Mouse (Mus musculus): ENCODE measurements at regions not wholly inside any gene's neighbourhood (a gene's known extent, or its start where the extent isn't known, plus 50 kb on each side); places are given as distances from the start of the nearest gene placed in this dataset.

- WGBS = 77% methylated on average over 7 of the region's 7 CpGs
- H3K9ac ChIP-seq (ENCODE audit: low read depth, low read length) = no peak overlapping the region
- no peak overlapping the region for H3K4me3 ChIP-seq (replicated peaks; ENCODE audit: low read depth, low read length)
- no peaks in the 10 kb centered on the region for H3K27me3 ChIP-seq (ENCODE audit: insufficient read depth, low read length)
- no peak for DNase-seq (ENCODE audit: low spot score)
- no peak for ATAC-seq (replicated peaks; ENCODE audit: low FRiP score, low read depth)
- no peaks in the 10 kb centered on the region for H3K36me3 ChIP-seq (ENCODE audit: insufficient read depth, low read length)
- H3K4me1 ChIP-seq (replicated peaks; ENCODE audit: insufficient read depth, low read length) = no peaks in the 10 kb centered on the region
- H3K27ac ChIP-seq = no peak overlapping the region
- no peak overlapping the region for H3K4me2 ChIP-seq (ENCODE audit: low read length)
- H3K9me3 ChIP-seq (replicated peaks; ENCODE audit: low read length) = no peaks in the 10 kb centered on the region
- no peak for TF ChIP-seq CTCF (IDR thresholded peaks at IDR 0.05; ENCODE audit: low read depth)
Measured at GRCm38 (mm10) chr13:110493002-110493552, 98.2 kb downstream of the Plk2 start.

- H3K4me1 ChIP-seq (replicated peaks; ENCODE audit: insufficient read depth, low read length) = no peaks in the 10 kb centered on the region
- WGBS = 78% methylated on average over 3 of the region's 3 CpGs
- no peaks in the 10 kb centered on the region for H3K9me3 ChIP-seq (replicated peaks; ENCODE audit: low read length)
- H3K27me3 ChIP-seq (ENCODE audit: insufficient read depth, low read length) = no peaks in the 10 kb centered on the region
- H3K36me3 ChIP-seq (ENCODE audit: insufficient read depth, low read length) = no peaks in the 10 kb centered on the region
- no peak overlapping the region for H3K9ac ChIP-seq (ENCODE audit: low read depth, low read length)
- DNase-seq (ENCODE audit: low spot score) = no peak
- H3K27ac ChIP-seq = no peak overlapping the region
- no peak for TF ChIP-seq CTCF (IDR thresholded peaks at IDR 0.05; ENCODE audit: low read depth)
- ATAC-seq (replicated peaks; ENCODE audit: low FRiP score, low read depth) = no peak
- H3K4me3 ChIP-seq (replicated peaks; ENCODE audit: low read depth, low read length) = no peak overlapping the region
- H3K4me2 ChIP-seq (ENCODE audit: low read length) = no peak overlapping the region
Measured at GRCm38 (mm10) chr13:110497461-110497860, 102.6 kb downstream of the Plk2 start.

GRCm38 (mm10) chr13:110507814-110508362, 113.0 kb downstream of the Plk2 start:
- no peak overlapping the region for H3K4me3 ChIP-seq (replicated peaks; ENCODE audit: low read depth, low read length)
- H3K9me3 ChIP-seq (replicated peaks; ENCODE audit: low read length) = no peaks in the 10 kb centered on the region
- no peak for TF ChIP-seq CTCF (IDR thresholded peaks at IDR 0.05; ENCODE audit: low read depth)
- no peak for ATAC-seq (replicated peaks; ENCODE audit: low FRiP score, low read depth)
- no peak overlapping the region for H3K4me2 ChIP-seq (ENCODE audit: low read length)
- H3K4me1 ChIP-seq (replicated peaks; ENCODE audit: insufficient read depth, low read length) = no peaks in the 10 kb centered on the region
- DNase-seq (ENCODE audit: low spot score) = no peak
- WGBS = 71% methylated on average over 1 of the region's 1 CpGs
- no peak overlapping the region for H3K9ac ChIP-seq (ENCODE audit: low read depth, low read length)
- no peaks in the 10 kb centered on the region for H3K27me3 ChIP-seq (ENCODE audit: insufficient read depth, low read length)
- H3K27ac ChIP-seq = no peak overlapping the region
- no peaks in the 10 kb centered on the region for H3K36me3 ChIP-seq (ENCODE audit: insufficient read depth, low read length)

GRCm38 (mm10) chr13:110517986-110518385, 123.1 kb downstream of the Plk2 start:
- H3K9me3 ChIP-seq (replicated peaks; ENCODE audit: low read length) = no peaks in the 10 kb centered on the region
- no peak overlapping the region for H3K27ac ChIP-seq
- DNase-seq (ENCODE audit: low spot score) = no peak
- H3K4me2 ChIP-seq (ENCODE audit: low read length) = no peak overlapping the region
- no peaks in the 10 kb centered on the region for H3K36me3 ChIP-seq (ENCODE audit: insufficient read depth, low read length)
- TF ChIP-seq CTCF (IDR thresholded peaks at IDR 0.05; ENCODE audit: low read depth) = no peak
- 93% methylated on average over 8 of the region's 8 CpGs for WGBS
- no peak for ATAC-seq (replicated peaks; ENCODE audit: low FRiP score, low read depth)
- no peak overlapping the region for H3K9ac ChIP-seq (ENCODE audit: low read depth, low read length)
- no peak overlapping the region for H3K4me3 ChIP-seq (replicated peaks; ENCODE audit: low read depth, low read length)
- H3K4me1 ChIP-seq (replicated peaks; ENCODE audit: insufficient read depth, low read length) = no peaks in the 10 kb centered on the region
- H3K27me3 ChIP-seq (ENCODE audit: insufficient read depth, low read length) = no peaks in the 10 kb centered on the region

- DNase-seq (ENCODE audit: low spot score) (no peak), ATAC-seq (replicated peaks; ENCODE audit: low FRiP score, low read depth) (no peak)
- H3K4me2 ChIP-seq (ENCODE audit: low read length) = no peak overlapping the region
- no peaks in the 10 kb centered on the region for H3K9me3 ChIP-seq (replicated peaks; ENCODE audit: low read length)
- no peak overlapping the region for H3K27ac ChIP-seq
- no peak overlapping the region for H3K4me3 ChIP-seq (replicated peaks; ENCODE audit: low read depth, low read length)
- H3K9ac ChIP-seq (ENCODE audit: low read depth, low read length) = no peak overlapping the region
- H3K36me3 ChIP-seq (ENCODE audit: insufficient read depth, low read length) = no peaks in the 10 kb centered on the region
- no peak for TF ChIP-seq CTCF (IDR thresholded peaks at IDR 0.05; ENCODE audit: low read depth)
- H3K4me1 ChIP-seq (replicated peaks; ENCODE audit: insufficient read depth, low read length) = no peaks in the 10 kb centered on the region
- WGBS = 90% methylated on average over 4 of the region's 4 CpGs
- H3K27me3 ChIP-seq (ENCODE audit: insufficient read depth, low read length) = no peaks in the 10 kb centered on the region
Measured at GRCm38 (mm10) chr13:110522974-110523373, 128.1 kb downstream of the Plk2 start.

- H3K9ac ChIP-seq (ENCODE audit: low read depth, low read length) = no peak overlapping the region
- no peak for TF ChIP-seq CTCF (IDR thresholded peaks at IDR 0.05; ENCODE audit: low read depth)
- H3K4me1 ChIP-seq (replicated peaks; ENCODE audit: insufficient read depth, low read length) = no peaks in the 10 kb centered on the region
- no peaks in the 10 kb centered on the region for H3K36me3 ChIP-seq (ENCODE audit: insufficient read depth, low read length)
- H3K4me2 ChIP-seq (ENCODE audit: low read length) = no peak overlapping the region
- DNase-seq (ENCODE audit: low spot score) (no peak), ATAC-seq (replicated peaks; ENCODE audit: low FRiP score, low read depth) (no peak)
- H3K27me3 ChIP-seq (ENCODE audit: insufficient read depth, low read length) = no peaks in the 10 kb centered on the region
- H3K9me3 ChIP-seq (replicated peaks; ENCODE audit: low read length) = no peaks in the 10 kb centered on the region
- H3K4me3 ChIP-seq (replicated peaks; ENCODE audit: low read depth, low read length) = no peak overlapping the region
- WGBS = 56% methylated on average over 3 of the region's 3 CpGs
- H3K27ac ChIP-seq = no peak overlapping the region
Measured at GRCm38 (mm10) chr13:110527681-110528080, 132.8 kb downstream of the Plk2 start.

GRCm38 (mm10) chr13:110529624-110530023, 134.8 kb downstream of the Plk2 start:
- H3K27ac ChIP-seq = no peak overlapping the region
- H3K4me3 ChIP-seq (replicated peaks; ENCODE audit: low read depth, low read length) = no peak overlapping the region
- 95% methylated on average over 4 of the region's 4 CpGs for WGBS
- no peak for DNase-seq (ENCODE audit: low spot score)
- no peak overlapping the region for H3K9ac ChIP-seq (ENCODE audit: low read depth, low read length)
- H3K27me3 ChIP-seq (ENCODE audit: insufficient read depth, low read length) = no peaks in the 10 kb centered on the region
- no peak overlapping the region for H3K4me2 ChIP-seq (ENCODE audit: low read length)
- no peak for ATAC-seq (replicated peaks; ENCODE audit: low FRiP score, low read depth)
- no peaks in the 10 kb centered on the region for H3K36me3 ChIP-seq (ENCODE audit: insufficient read depth, low read length)
- H3K9me3 ChIP-seq (replicated peaks; ENCODE audit: low read length) = no peaks in the 10 kb centered on the region
- no peak for TF ChIP-seq CTCF (IDR thresholded peaks at IDR 0.05; ENCODE audit: low read depth)
- H3K4me1 ChIP-seq (replicated peaks; ENCODE audit: insufficient read depth, low read length) = no peaks in the 10 kb centered on the region

Data from kidney, postnatal 0 days (tissue).